9 mouse cellular contexts compared by ENCODE assay signal in the genomic region with DNA sequence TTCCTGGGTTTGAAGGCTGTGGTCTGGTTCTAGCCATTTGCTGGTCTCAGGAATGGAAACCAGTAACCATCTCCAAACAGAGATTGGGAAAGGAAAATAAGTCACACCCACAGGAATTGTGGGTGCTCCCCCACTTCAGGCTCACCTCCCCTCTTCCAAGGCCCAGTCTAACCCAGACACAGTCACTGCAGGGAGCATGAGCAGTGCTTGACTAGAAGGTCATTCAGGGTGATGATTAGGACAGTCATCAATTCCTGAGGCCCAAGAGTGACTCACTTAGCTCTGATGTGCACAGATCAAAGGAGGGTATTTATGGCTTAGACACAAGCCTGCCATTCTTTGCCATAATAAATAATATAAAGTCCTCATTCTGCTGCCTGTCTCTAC.
DNase-seq lines count a peak whose midpoint lies in the region; ATAC-seq lines count a peak whose summit lies in the region.
"Had no signal": no experiment of that assay in that cellular context is flagged by ENCODE, and none has a peak within 500 bp of the region (broad histone marks: within the 10 kb centered on the region; RNA-seq: fewer than 3 reads in every experiment).

No protein-coding gene starts in this region.

- H3K36me3 ChIP-seq in megakaryocyte, embryonic 14.5 days (replicated peaks; ENCODE audit: low read length): no peaks in the 10 kb centered on the region
- H3K36me3 ChIP-seq in neural tube, embryonic 15.5 days: no peaks in the 10 kb centered on the region

- no peak overlapping the region for H3K4me2 ChIP-seq in neural tube, embryonic 15.5 days
- H3K4me2 ChIP-seq: liver, embryonic 11.5 days had no signal

- H3K9me3 ChIP-seq in megakaryocyte, embryonic 14.5 days: no peaks in the 10 kb centered on the region
- no peaks in the 10 kb centered on the region for H3K9me3 ChIP-seq in neural tube, embryonic 15.5 days (replicated peaks)

- peaks cover 15% of the 10 kb centered on the region for H3K27me3 ChIP-seq in megakaryocyte, embryonic 14.5 days (replicated peaks)
- H3K27me3 ChIP-seq in neural tube, embryonic 15.5 days (replicated peaks): no peaks in the 10 kb centered on the region

- intact Hi-C loops in left cerebral cortex, postnatal 4 days (cut with DNase I): loop anchor here (5.0 to 10.0 kb wide), 3 partner anchors 222 to 642 kb away; no protein-coding TSS in a partner anchor

- H3K9ac ChIP-seq in neural tube, embryonic 15.5 days (replicated peaks): 0 out of 2 replicates have a peak overlapping the region, but pooled peaks have one; percentile 7

- H3K4me3 ChIP-seq in megakaryocyte, embryonic 14.5 days (replicated peaks): peak overlapping the region; percentile 25
- H3K4me3 ChIP-seq in neural tube, embryonic 15.5 days (replicated peaks): no peak overlapping the region

- H3K27ac ChIP-seq in neural tube, embryonic 15.5 days (replicated peaks): no peak overlapping the region

- no peak for ATAC-seq in megakaryocyte, adult 5-6 weeks (ENCODE audit: poor library complexity, severe bottlenecking)
- no peak for ATAC-seq in neural tube, embryonic 15.5 days (ENCODE audit: low FRiP score)

- peaks cover 59% of the 10 kb centered on the region for H3K4me1 ChIP-seq in megakaryocyte, embryonic 14.5 days
- H3K4me1 ChIP-seq in neural tube, embryonic 15.5 days: peaks cover 18% of the 10 kb centered on the region

- DNase-seq in heart, adult 11 months: peak; percentile 90
- DNase-seq in heart, postnatal 4 days: no peak
- peak; percentile 77 for DNase-seq in adrenal gland, adult 8-10 months
- DNase-seq in cerebellum, postnatal 10 days: no peak
- DNase-seq in left cerebral cortex, postnatal 4 days: no peak

Comparison
In these comparisons a context has a peak if more than half of its experiments do, and no peak if none do; other contexts are left out.
1. DNase-seq: peak in heart, adult 11 months (single experiment) and adrenal gland, adult 8-10 months (single experiment); none in heart, postnatal 4 days (single experiment), cerebellum, postnatal 10 days (0 of 2) and left cerebral cortex, postnatal 4 days (single experiment).